Mouse (Mus musculus): ENCODE measurements around the gene Ap2a1. TPM values are rescaled to one million over a fixed set of nuclear protein-coding genes. Genes with fewer than 3 reads are reported as not detected.

Gene Ap2a1
- polyA plus RNA-seq, 1 experiment = 56.7 TPM

DNA sequence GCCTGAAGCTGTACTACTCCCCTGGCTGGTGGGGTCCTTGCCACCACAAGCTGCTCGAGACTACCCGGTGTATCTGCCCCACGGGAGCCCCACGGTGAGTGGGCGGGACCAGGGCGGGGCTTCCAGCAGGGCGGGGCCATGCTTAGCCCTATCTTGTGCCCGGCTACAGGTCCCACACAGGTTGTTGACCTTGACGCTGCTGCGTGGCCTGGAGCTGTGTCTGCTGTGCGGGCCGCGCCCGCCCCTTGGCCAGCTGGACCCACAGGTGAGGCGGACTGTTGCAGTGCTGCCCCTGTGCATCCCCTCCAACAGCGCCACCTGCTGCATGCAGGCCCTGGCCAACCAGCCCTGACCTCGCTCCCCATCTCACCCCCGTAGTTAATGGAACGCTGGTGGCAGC is 30.7 kb downstream of the Ap2a1 start:
- TF ChIP-seq CTCF (IDR thresholded peaks at IDR 0.05; ENCODE audit: low read depth, low read length) (no peak), POLR2A (IDR thresholded peaks at IDR 0.05; ENCODE audit: borderline replicate concordance, low read depth, low read length) (no peak)
- Histone ChIP-seq H3K4me3 (ENCODE audit: insufficient read depth, low read length) (no peak overlapping the region), H3K4me1 (ENCODE audit: control insufficient read depth, insufficient read depth, low read length) (0 out of 2 replicates have a peak, but pooled peaks cover 5% of the 10 kb centered on the region), H3K27ac (ENCODE audit: insufficient read depth, low read depth, low read length) (no peak overlapping the region)

DNA sequence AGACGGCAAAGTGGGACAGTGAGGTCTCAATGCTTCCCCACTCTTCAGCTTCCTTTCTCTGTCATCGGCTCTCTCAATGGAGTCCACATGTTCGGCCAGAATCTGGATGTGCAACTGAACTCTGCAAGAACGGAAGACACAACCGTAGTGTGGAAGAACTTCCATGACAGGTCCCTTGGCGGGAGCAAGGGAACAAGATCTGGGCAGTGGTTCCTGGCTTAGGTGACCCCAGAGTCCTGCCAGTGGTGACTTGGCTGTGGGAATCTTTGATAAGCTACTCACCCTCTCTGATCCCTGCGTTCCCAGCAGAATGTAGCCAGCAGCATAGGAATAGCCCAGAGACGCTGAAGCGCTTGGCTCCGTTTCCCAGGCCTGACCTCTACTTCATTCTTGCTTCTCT is 32.8 kb downstream of the Ap2a1 start:
- TF ChIP-seq CTCF (IDR thresholded peaks at IDR 0.05; ENCODE audit: low read depth, low read length) (no peak), POLR2A (IDR thresholded peaks at IDR 0.05; ENCODE audit: borderline replicate concordance, low read depth, low read length) (no peak)
- Histone ChIP-seq H3K27ac (ENCODE audit: insufficient read depth, low read depth, low read length) (0 out of 2 replicates have a peak overlapping the region, but pooled peaks have one; percentile 12), H3K4me1 (ENCODE audit: control insufficient read depth, insufficient read depth, low read length) (0 out of 2 replicates have a peak, but pooled peaks cover 7% of the 10 kb centered on the region), H3K4me3 (ENCODE audit: insufficient read depth, low read length) (peak overlapping the region; percentile 70)

DNA sequence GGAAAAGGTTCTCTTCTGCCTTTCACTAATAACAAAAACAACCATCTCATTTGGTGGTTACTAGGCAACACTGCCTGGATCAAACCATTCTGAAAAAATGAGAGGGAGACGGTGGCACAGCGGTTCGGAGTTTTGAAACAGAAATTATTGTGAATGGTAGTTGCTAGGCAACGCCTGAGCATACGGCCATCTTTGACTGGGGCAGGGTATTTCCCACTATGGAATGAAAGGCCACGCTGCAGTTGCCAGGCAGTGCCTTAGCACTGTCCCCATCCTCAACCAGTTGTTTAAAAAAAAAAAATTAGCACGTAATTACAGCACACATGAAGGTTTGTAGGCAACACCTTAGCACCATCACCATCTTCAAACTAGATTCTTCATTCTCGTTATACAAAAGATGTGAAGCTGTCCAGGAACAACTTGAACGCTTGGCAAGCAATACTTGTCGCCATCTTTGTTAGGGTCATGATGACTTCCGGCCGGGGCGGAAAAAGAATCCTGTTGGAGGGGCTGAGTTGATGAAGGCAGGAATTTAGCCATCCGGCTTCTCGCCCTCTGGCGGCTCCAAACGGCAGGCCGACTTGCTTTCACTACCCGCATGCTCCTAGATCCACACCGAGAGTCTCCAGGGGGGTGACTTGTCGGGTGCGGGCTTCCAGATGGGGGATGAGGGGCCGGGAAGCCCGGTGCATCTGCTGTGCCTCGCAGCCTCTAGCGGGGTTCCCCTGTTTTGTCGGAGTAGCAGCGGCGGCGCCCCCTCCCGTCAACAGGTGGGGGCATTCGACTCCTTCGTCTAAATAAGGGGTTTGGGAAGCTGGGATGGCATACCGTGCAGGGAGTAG is 33.5 kb downstream of the Ap2a1 start, which contains the start of gene Fuz:
TSS of gene Fuz (plus strand) at position 487 of the 842 bp plus-strand sequence.
- TF ChIP-seq CTCF (IDR thresholded peaks at IDR 0.05; ENCODE audit: low read depth, low read length) (peak; percentile 56; the same call in 1 of the 2 replicates), POLR2A (IDR thresholded peaks at IDR 0.05; ENCODE audit: borderline replicate concordance, low read depth, low read length) (no peak)
- H3K4me1 ChIP-seq (ENCODE audit: control insufficient read depth, insufficient read depth, low read length) = peaks cover 10% of the 10 kb centered on the region
- peak within 1 kb of the TSS; percentile 63 for H3K27ac ChIP-seq (ENCODE audit: insufficient read depth, low read depth, low read length)
- H3K4me3 ChIP-seq (ENCODE audit: insufficient read depth, low read length) = peak within 1 kb of the TSS; percentile 70

GRCm38 (mm10) chr7:44895206-44895592 is 34.1 kb downstream of the Ap2a1 start:
- Histone ChIP-seq H3K27ac (ENCODE audit: insufficient read depth, low read depth, low read length) (no peak overlapping the region), H3K4me3 (ENCODE audit: insufficient read depth, low read length) (peak overlapping the region; percentile 70), H3K4me1 (ENCODE audit: control insufficient read depth, insufficient read depth, low read length) (peaks cover 15% of the 10 kb centered on the region)
- no peak for TF ChIP-seq POLR2A (IDR thresholded peaks at IDR 0.05; ENCODE audit: borderline replicate concordance, low read depth, low read length)
- TF ChIP-seq CTCF (IDR thresholded peaks at IDR 0.05; ENCODE audit: low read depth, low read length) = no peak

DNA sequence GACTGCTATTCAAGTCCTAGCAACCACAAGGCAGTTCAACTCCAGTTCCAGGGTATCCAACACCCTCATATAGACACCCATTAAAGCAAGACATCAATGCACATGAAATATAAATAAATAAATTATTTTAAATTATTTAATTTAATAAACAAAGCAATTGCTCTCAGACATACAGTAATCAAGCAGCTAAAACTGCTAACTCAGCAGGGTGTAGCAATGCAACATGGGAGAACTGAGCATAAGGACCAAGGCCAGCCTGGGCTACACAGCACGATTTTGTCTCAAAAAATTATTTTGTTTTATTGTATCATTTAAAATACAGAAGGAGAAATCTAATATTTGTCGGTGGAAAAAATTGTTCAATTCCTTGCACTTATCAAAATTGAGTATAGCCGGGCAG is 35.1 kb downstream of the Ap2a1 start:
- Histone ChIP-seq H3K4me1 (ENCODE audit: control insufficient read depth, insufficient read depth, low read length) (peaks cover 15% of the 10 kb centered on the region), H3K4me3 (ENCODE audit: insufficient read depth, low read length) (no peak overlapping the region), H3K27ac (ENCODE audit: insufficient read depth, low read depth, low read length) (no peak overlapping the region)
- TF ChIP-seq POLR2A (IDR thresholded peaks at IDR 0.05; ENCODE audit: borderline replicate concordance, low read depth, low read length) (no peak), CTCF (IDR thresholded peaks at IDR 0.05; ENCODE audit: low read depth, low read length) (no peak)

DNA sequence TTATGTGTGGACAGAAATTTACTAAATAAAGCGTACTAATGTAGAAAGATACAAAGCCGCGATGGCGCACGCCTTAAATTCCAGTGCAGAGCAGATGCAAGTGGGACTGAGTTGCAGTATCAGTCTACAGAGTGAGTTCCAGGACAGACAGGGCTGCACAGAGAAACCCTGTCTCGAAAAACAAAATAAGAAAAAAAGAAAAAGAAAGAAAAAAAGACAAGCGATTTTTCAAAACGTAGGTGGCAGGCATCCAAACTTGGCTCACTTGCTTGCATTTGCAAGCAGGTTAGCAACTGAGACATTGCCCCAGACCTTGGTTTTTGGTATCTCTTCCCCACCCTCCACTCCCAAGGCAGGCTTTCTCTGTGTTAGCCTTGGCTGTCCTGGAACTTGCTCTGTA is 36.1 kb downstream of the Ap2a1 start:
- TF ChIP-seq CTCF (IDR thresholded peaks at IDR 0.05; ENCODE audit: low read depth, low read length) = no peak
- no peak for TF ChIP-seq POLR2A (IDR thresholded peaks at IDR 0.05; ENCODE audit: borderline replicate concordance, low read depth, low read length)
- H3K4me1 ChIP-seq (ENCODE audit: control insufficient read depth, insufficient read depth, low read length) = peaks cover 19% of the 10 kb centered on the region
- no peak overlapping the region for H3K4me3 ChIP-seq (ENCODE audit: insufficient read depth, low read length)
- no peak overlapping the region for H3K27ac ChIP-seq (ENCODE audit: insufficient read depth, low read depth, low read length)

GRCm38 (mm10) chr7:44892276-44892921 is 36.9 kb downstream of the Ap2a1 start, which contains the start of gene Med25:
Gene Med25 (minus strand): TSS chr7:44892712.
- peaks cover 24% of the 10 kb centered on the region for H3K4me1 ChIP-seq (ENCODE audit: control insufficient read depth, insufficient read depth, low read length)
- no peak for TF ChIP-seq CTCF (IDR thresholded peaks at IDR 0.05; ENCODE audit: low read depth, low read length)
- H3K4me3 ChIP-seq (ENCODE audit: insufficient read depth, low read length) = peak within 1 kb of the TSS; percentile 91
- peak within 1 kb of the TSS; percentile 91 for H3K27ac ChIP-seq (ENCODE audit: insufficient read depth, low read depth, low read length)

GRCm38 (mm10) chr7:44891611-44892010 is 37.7 kb downstream of the Ap2a1 start:
- Histone ChIP-seq H3K4me3 (ENCODE audit: insufficient read depth, low read length) (peak overlapping the region; percentile 91), H3K27ac (ENCODE audit: insufficient read depth, low read depth, low read length) (0 out of 2 replicates have a peak overlapping the region, but pooled peaks have one; percentile 26), H3K4me1 (ENCODE audit: control insufficient read depth, insufficient read depth, low read length) (peaks cover 28% of the 10 kb centered on the region)
- TF ChIP-seq POLR2A (IDR thresholded peaks at IDR 0.05; ENCODE audit: borderline replicate concordance, low read depth, low read length) (no peak), CTCF (IDR thresholded peaks at IDR 0.05; ENCODE audit: low read depth, low read length) (no peak)

GRCm38 (mm10) chr7:44890737-44891136 is 38.6 kb downstream of the Ap2a1 start:
- Histone ChIP-seq H3K4me3 (ENCODE audit: insufficient read depth, low read length) (no peak overlapping the region), H3K4me1 (ENCODE audit: control insufficient read depth, insufficient read depth, low read length) (peaks cover 28% of the 10 kb centered on the region), H3K27ac (ENCODE audit: insufficient read depth, low read depth, low read length) (no peak overlapping the region)
- no peak for TF ChIP-seq POLR2A (IDR thresholded peaks at IDR 0.05; ENCODE audit: borderline replicate concordance, low read depth, low read length)

DNA sequence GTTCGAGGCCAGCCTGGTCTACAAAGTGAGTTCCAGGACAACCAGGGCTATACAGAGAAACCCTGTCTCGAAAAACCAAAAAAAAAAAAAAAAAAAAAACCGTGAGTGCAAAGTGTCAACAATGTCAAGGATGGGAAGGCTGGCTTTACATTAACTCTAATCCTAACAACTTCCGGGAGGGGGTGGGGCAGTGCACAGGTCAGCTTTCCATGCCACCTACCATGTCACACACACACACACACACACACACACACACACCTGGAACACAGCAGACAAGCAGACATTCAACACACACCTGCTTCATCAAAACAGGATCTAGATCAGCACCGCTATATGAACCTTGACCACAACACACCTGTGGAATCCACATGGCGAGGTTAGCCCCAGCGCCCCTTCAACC is 39.1 kb downstream of the Ap2a1 start:
- TF ChIP-seq CTCF (IDR thresholded peaks at IDR 0.05; ENCODE audit: low read depth, low read length) = no peak
- no peak for TF ChIP-seq POLR2A (IDR thresholded peaks at IDR 0.05; ENCODE audit: borderline replicate concordance, low read depth, low read length)
- H3K4me3 ChIP-seq (ENCODE audit: insufficient read depth, low read length) = no peak overlapping the region
- no peak overlapping the region for H3K27ac ChIP-seq (ENCODE audit: insufficient read depth, low read depth, low read length)
- peaks cover 27% of the 10 kb centered on the region for H3K4me1 ChIP-seq (ENCODE audit: control insufficient read depth, insufficient read depth, low read length)

Data from bone marrow macrophage, adult 2 months (primary cell).